Mouse (Mus musculus): ENCODE data around the gene Spin2g. TPM values are rescaled to one million over a fixed set of nuclear protein-coding genes. Genes with fewer than 3 reads are reported as not detected.

Gene Spin2g
- not detected for polyA plus RNA-seq (2014; fragmentation: Illumina TruSeq; extraction: RNeasy Lipid Tissue Mini Kit (QIAGEN cat#74804); ENCODE audit: low read depth, low replicate concordance)

DNA sequence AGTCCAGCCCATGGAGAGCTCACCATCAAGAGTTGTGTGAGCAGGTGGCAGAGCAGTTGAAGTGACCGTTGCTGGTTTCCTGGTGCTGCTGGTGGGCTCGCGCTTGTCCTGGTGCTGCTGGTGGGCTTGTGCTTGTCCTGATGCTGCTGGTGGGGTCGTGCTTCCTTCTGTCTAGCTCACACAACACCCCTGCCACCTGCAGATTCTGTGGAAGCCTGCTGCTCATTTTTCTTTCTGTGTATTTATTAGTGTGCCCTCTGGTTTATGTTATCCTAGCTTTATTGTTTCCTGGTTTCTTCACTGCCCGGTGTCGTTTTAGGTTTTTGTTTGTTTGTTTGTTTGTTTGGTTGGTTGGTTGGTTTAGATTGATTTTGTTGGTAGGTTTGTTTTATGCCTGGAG is at the start of gene Spin2g:
Spin2g (minus strand) TSS at position 101 of the 400 bp plus-strand sequence.

Other genes with a start within 250 kb of the Spin2g start
- not detected for gene Btbd35f9, start 77.2 kb downstream of the Spin2g start, polyA plus RNA-seq (2014; fragmentation: Illumina TruSeq; extraction: RNeasy Lipid Tissue Mini Kit (QIAGEN cat#74804); ENCODE audit: low read depth, low replicate concordance)
- gene Btbd35f8, start 211.8 kb upstream of the Spin2g start, polyA plus RNA-seq (2014; fragmentation: Illumina TruSeq; extraction: RNeasy Lipid Tissue Mini Kit (QIAGEN cat#74804); ENCODE audit: low read depth, low replicate concordance) = not detected

All from heart, adult 10 weeks (tissue).